Mouse (Mus musculus) T-helper 1 cell (primary cell): ENCODE results near the gene Mst1r.

Experiments used
- in situ Hi-C: fragments of 300-600 bp; cut with MboI, MseI; formaldehyde crosslinking; loops from one replicate; pipeline ENCODE4 v1.15.1; 2025; ENCODE audit warnings: high pct_unique_total_duplicates

Mst1r gene

GRCm38 (mm10) chr9:107955613-107956289, 49.1 kb downstream of the Mst1r start:
- in situ Hi-C loops, result no loop called here

- in situ Hi-C loops, result no loop called here
Observed at GRCm38 (mm10) chr9:107957141-107957540, 50.5 kb downstream of the Mst1r start.

GRCm38 (mm10) chr9:107959896-107960295, 53.2 kb downstream of the Mst1r start:
- in situ Hi-C loops, result loop anchor here (5.0 kb wide), 1 partner anchor 107 kb away; no protein-coding TSS in a partner anchor

- in situ Hi-C loops, result loop anchor here (5.0 kb wide), 1 partner anchor 106 kb away; no protein-coding TSS in a partner anchor
Observed at GRCm38 (mm10) chr9:107960928-107961327, 54.3 kb downstream of the Mst1r start.

- in situ Hi-C loops, result loop anchor here (5.0 kb wide), 1 partner anchor 106 kb away; no protein-coding TSS in a partner anchor
Observed at GRCm38 (mm10) chr9:107961351-107961762, 54.7 kb downstream of the Mst1r start.

GRCm38 (mm10) chr9:107961881-107962280, 55.2 kb downstream of the Mst1r start:
- in situ Hi-C loops, result loop anchor here (5.0 kb wide), 1 partner anchor 105 kb away; no protein-coding TSS in a partner anchor

GRCm38 (mm10) chr9:107962916-107963315, 56.2 kb downstream of the Mst1r start:
- in situ Hi-C loops, result loop anchor here (5.0 kb wide), 1 partner anchor 104 kb away; no protein-coding TSS in a partner anchor

GRCm38 (mm10) chr9:107963700-107964099, 57.0 kb downstream of the Mst1r start:
- in situ Hi-C loops, result loop anchor here (5.0 kb wide), 1 partner anchor 104 kb away; no protein-coding TSS in a partner anchor

- in situ Hi-C loops, result loop anchor here (5.0 kb wide), 1 partner anchor 103 kb away; no protein-coding TSS in a partner anchor
Observed at GRCm38 (mm10) chr9:107964681-107965080, 58.0 kb downstream of the Mst1r start.

GRCm38 (mm10) chr9:107966676-107967075, 60.0 kb downstream of the Mst1r start:
- in situ Hi-C loops, result no loop called here

- in situ Hi-C loops, result no loop called here
Observed at GRCm38 (mm10) chr9:107967437-107967836, 60.8 kb downstream of the Mst1r start.

- in situ Hi-C loops, result no loop called here
Observed at GRCm38 (mm10) chr9:107968531-107968930, 61.9 kb downstream of the Mst1r start.
